Mouse (Mus musculus) right cerebral cortex, adult 2 months (tissue): Measurements from ENCODE around the gene Slc8a3.

Experiments used
- DNase-seq, 2 experiments: peaks; one replicate each; pipeline ENCODE4 v3.0.0; 2021 to 2022; ENCODE audit warnings: low spot score in 2 of 2

Slc8a3 gene

DNA sequence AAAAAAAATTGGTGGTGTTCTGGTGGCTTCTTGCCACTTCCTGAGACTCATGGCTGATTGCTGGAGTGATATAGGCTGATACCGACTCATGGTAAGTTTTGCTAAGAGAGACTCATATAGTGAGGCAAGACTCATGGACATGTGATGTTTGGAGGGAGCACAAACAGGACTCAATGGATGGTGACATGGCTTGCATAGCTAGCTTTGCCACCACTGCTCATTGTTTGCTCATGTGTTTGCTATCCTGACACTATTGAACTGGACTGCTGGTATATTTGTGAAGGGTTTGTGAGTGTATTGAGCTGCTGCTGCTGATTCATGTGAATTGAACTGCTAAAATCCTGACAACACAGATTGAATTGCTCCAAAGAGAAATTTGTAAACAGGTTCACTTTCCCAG, 95.8 kb downstream of the Slc8a3 start:
- no peak for DNase-seq

DNA sequence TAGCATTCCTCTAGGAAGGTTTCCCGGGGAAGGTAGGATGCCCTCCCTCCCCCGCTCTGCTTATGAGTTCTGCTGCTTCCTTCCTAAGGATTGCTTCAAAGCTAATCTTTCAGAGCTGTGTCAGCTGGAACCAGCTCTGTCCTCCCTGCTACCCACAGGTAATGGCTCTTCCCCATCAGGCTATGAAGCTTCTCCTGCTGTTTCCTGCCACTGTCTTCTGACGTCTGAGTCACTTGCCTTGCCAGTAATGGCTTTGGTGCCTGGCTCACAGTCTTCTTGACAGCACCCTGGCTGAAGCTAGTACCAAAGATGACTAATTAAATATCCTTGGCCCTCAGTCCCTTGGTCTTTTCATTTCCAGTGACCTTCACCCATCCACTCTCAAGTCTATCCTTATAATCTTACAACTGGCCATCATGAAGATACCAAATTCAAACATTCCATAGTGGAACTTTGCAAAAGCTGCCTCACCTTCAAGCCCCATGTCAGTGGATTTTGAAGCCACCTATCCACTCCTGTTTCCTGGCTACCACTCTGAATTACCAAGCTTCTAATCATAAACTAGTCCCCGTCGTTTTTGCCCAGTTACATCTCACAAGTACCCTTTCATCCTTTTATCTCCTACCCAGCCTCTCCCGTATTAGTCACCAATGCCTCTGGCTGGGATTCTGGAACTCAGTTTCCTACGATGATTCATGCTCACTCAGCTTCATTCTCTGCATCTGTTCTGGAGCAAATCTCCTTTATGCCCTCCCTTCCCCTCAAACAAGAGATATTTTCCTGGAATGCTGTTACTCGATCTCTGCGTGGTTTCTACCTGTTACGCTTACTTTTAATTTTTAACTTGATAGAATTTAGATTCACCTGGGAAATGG, 97.3 kb downstream of the Slc8a3 start:
- no peak for DNase-seq

DNA sequence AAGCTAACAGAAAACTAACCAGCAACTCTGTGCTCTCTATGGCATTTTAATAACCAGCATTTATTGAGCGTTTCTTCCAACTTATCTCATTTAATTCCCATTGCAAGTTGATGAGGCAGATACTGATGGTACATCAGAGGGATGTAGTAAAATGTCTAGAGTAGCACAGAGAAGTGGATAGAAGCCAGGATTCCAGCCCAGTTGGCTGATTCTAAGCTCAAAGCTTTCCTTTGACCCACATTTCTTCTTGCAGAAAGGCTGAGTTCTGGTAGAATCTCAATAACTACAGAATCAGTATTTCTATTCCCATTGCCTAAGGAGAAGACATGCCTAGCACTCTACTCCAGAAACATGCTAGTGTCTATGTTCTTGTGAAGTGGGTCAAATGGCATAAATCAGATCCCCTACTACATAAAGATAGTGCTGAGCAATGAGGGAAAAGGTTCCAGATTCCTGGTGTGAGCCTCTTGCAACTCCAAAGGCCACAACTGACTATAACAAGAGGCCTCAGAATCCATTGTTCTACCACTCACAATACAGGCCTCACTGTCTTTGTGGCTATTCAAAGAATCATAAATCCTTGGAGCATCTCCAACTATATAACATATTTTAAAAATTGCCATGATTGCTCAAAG, 99.1 kb downstream of the Slc8a3 start:
- no peak for DNase-seq

DNA sequence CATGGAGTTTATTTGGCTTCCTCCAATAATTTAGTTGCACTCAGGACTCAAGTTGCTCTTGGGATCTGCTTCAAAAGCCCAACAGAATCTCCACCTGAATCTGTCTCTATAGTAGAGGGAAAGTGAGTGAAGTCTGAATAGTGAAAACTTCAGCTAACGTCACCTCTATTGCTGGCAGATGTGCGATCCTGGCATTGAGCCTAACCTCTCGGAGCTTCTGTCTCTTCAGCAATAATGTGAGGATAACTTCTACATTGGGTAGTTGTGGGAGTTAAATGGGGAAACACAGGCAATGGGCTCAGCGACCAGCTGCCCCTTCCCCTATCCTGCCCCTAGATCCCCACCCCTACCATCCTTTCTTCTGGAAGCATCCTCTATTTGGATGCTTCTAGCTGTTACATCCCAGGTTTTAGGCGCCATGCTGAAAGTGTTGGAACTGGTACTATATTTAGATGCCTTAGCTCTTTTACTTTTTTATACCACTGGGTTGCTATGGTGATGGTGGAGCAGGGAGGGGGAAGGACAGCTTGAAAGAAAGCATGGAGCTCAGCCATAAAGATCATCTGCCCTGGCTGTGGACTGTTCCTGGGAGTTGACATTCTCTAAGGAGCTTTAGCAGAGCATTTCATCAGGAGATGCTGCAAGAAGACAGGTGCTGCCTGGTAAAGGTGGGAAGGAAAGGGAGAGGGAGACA, 105.1 kb downstream of the Slc8a3 start:
- peak; percentile 75 to 82 for DNase-seq

DNA sequence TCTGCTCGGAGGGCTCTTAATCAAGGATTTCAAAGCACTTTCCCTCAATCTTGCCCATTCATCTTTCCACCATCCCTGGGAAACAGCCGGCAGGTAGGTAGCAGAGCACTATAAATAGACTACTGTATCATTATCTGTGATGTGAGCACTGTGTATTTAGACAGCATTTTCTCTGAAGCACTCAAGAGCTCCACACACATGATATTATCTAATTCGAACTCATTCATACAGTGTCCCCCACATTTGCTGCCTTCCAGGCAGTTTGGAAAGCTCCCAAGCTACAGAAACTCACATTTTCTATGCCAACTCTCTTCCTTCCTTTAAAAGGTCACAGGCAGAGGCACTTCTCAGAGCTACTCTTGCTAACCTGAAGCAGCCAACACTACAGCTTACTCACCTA, 106.4 kb downstream of the Slc8a3 start:
- peak in 1 of 2 experiments; percentile 36 for DNase-seq

DNA sequence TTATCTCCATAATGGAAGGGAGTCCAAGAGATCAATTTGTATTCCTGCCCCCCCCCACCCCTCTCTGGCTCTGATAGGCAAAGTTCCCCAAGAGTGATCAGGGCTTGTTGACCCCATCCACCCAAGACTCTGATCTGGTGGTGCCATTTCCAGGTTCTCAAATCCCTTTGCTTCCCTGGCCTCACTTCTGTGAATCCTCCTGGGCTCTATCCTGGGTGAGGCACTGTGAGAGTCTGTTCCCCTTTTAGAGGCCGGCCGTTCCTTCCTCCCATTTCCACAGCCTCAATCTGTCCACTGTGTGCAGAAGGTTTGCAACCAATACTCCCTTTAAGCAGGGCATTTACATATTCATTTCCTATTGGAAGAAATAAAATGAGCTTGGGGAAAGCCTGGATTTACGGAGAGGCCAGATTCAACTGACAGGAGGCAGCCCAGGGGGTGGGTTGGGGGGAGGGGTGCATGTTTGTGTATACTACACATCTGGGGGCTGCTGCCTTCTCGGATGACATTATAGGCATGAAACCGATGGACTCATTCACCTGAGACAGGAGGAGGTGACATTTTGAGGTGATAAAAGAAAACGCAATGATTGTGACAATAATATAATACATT, 106.9 kb downstream of the Slc8a3 start:
- no peak for DNase-seq

DNA sequence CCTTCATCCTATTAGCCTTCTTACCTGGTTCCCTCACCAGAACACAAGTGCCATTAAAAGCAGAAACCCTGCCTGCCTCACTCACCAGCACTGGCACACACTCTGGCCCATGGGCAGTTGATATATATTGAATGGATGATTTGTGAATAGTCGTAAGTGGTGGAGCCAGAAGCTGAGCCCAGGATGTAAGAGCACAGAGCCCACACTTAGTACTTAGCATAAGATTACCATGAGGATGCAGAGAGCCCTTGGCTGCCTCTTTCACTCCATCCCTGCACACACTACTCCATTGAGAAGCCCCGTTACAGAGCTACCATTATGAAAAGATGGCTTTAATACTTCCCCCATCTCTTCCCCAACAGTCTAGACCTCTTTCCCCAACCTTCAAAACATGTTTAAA, 108.1 kb downstream of the Slc8a3 start:
- no peak for DNase-seq

DNA sequence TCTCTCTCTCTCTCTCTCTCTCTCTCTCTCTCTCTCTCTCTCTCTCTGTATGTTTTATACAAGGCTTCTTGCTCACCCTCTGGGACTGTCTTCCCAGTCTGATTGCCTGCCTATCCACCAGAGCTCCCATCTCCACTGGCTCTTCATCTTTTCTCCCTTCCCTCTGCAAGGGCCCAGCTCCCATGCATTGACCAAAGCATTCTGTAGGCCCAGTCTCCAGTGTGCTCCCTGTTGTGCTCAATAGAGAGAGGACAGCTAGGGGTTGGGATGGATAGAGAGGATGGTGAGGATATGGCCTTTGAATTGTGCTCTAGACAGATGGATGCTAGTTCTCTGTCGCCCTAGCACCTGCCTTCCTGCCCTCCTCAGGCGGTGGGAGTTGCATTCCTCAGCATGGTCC, 109.7 kb downstream of the Slc8a3 start:
- no peak for DNase-seq

DNA sequence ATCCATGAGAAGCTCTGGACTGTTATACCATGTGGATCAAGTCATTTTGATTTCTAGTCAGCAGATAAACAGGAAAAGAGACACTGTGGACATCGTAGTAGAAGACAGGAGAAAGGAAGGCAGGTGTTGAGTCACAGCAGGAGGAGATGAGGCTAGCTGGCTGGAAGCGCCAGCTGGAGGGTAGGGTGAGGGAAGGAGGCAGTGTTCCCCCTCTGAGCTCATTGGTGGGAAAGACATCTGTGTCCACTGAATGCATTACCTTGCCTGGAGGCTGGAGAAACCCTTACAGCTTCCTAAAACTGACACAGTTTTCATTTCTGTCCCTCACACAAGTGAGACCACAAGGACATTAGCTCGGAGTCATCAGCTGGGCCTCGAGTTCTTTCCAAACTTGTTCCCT, 113.6 kb downstream of the Slc8a3 start:
- DNase-seq: no peak

DNA sequence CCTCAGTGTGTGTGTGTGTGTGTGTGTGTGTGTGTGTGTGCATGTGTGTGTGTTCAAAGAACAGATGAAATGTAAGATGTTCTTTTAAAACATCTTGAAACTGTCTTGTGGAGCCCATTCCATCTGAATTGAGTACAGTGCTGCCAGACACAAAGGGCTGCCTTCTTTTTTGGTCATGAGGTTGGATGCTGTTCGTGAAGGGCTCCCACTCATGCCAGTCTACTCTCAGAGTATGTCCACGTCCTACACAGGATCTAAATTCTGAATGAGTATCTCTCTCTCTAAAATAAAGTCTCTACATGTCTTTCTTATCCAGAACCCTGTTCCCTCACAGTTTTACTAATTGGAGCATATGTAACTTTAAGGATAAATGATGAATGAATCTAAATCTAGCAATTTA, 124.4 kb downstream of the Slc8a3 start:
- DNase-seq: no peak

DNA sequence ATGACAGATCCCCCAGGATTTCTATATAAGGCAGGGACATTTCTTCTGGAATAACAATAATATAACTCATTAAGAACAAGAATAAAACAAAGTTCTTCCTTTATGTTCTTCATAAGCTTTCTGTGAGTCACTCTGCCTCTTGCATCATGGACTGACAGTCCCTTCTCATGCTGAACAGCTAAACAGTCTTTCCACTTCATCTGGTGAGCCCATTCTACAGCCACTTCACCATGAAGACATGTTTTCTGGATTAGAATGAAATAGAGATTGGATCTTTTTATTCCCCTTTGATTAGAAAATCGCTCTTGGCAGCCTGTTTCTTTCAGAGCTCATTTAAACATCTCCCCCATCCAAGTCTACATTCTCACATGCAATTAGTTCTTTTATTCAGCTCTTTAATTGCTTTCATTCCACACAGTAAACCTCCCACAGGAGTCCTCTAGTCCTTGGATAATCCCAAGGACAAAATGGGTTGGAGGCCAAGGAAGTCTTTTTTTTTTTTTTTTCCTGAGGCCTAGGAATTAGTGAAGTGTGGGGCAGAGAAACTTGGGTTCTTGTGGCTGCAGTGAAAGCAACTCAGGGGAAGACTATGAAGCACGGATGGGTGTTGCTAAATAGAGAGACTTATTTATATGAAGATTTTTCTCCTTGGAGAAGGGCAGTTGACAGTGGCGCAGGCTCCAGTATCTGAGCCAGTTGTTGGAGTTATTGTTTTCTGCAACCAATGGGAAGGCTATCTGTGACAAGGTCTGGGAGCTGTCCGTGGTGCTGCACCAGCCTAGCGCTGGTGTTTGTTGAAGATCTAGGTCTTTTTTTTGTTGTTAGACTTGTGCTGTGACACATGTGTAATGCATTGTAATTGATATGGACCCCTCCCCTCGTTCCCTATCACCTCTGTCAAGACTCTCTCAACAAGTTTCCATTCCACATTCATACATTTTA, 127.1 kb downstream of the Slc8a3 start:
- no peak for DNase-seq

DNA sequence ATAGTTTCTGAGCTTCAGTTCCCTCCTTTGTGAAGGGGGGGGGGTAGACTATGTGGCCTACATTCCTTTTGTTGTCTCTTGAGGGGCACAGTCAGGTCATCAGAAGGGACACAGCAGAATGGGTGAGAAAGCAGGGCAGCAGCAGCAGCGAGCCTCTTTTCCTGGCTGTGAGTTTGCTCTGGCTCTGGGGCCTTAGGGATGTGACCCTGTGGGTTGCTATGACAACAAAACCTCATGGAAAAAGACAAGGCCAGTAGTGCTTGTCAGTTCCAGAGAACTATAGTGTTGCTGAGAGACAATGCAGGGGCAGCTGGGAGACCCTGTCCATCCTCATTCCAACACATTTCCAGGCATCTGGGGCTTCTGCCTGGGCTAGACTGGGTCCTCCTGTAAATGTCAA, 129.8 kb downstream of the Slc8a3 start:
- DNase-seq: no peak

DNA sequence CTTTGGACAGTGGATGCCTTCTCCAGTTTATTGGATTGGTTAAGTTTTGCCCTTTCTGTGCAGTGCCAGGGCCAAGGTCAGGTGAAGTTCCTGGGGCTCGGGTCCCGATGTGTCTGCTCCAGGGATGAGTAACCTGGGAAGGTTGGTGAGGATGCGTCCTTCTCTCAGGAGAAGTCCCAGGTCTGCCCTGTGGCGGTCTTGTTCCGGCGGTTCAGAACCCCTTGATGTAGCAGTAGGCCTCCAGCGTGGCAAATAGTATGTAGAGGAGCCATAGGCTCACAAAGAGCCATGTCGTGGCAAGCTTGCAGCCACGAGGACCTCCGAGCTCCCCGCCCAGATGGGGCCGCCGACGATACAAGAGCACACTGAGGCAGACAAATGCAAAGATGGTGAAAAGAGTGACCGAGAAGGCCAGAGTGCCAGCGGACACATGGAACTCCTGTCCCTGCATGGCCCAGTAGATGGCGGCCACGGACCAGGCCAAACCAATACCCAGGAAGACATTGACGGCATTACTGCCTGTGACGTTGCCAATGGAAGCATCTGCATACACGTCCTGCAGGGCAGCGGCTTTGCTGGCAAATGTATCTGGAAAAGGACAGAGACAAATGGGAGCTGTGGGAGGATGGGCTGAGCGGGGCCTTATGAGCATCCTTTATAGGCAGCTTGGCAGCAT, 133.6 kb downstream of the Slc8a3 start:
- peak; percentile 82 to 86 for DNase-seq

DNA sequence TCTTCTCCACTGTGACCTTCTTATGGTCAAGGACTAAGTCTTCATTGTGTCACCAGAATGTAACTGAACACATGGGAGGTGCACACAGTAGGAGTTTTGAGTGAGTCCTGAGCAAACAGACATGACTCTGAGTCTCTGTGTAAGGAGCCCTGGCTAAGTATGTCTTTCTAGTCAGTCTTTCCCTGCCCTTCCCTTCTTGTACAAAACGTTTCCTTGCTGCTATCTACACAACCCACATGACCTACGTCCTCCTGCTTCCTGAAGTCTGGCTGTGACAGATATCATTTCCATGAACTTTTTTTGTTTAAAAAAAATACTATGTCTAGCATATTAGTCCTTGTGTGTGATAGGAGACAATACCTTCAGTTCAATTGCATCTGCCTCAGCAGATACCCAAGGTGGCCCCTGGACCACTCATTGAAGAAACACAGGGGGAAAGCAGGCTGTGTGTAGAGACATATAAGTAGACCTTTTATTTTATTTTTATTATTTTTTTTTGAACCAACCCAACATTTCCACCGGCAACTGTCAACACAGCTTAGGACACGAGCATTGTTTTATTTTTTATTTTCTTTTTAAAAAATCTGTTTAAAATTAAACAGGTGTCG, 135.4 kb downstream of the Slc8a3 start:
- DNase-seq: no peak

DNA sequence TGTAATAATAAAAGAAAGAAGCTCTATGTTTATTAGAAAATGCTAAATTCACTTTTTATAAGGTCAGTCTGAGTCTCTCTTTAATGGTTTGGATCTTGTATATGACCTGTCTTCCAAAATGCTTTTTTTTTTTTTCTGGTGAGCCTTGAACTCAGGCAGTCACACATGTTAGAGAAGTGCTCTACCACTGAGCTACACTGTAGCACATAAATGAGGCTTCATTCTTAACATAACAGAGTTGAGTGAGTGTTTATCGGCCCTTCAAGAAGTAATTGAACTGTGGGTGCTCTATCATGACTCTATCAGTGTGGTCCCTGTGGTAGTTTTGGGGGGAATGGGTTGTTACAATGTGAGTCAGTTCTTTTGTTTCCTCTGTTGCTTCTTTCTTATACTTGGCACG, 139.0 kb downstream of the Slc8a3 start:
- DNase-seq: no peak

DNA sequence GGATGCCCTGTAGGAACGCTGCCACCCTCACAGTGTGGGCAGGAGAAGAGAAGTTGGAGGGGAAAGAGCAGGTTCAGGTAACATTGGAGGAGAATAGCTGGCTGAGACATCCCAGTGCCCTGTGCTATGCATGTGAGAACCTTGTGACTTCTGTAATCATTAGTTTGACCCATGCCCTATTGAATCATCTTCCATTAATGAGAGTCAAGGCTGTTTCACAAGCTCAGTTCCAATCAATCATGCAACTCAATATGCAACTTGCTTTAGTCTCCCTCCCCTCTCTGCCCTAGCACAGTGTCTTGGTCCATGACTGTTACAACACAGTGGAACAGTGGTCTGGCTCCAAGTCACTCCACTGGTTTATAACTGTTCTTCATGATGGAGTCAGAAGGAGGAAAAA, 143.3 kb downstream of the Slc8a3 start:
- DNase-seq: no peak

DNA sequence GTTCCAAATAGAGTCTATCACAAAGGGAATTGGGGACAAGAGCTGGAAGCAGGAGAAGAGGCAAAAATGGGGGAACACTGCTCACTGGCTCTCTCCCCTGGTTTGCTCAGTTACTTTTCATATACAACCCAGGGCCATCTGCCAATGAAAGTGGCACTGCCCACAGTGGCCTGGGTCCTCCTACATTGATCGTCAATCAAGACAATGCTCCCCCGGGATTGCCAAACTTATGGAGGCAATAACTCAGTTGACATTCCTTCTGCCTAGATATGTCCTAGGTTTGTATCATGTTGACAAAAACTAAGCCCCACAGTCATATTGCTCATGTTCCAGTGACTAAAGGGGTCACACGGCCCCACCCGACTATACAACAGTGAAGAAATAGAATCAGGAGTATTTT, 144.0 kb downstream of the Slc8a3 start:
- no peak for DNase-seq

DNA sequence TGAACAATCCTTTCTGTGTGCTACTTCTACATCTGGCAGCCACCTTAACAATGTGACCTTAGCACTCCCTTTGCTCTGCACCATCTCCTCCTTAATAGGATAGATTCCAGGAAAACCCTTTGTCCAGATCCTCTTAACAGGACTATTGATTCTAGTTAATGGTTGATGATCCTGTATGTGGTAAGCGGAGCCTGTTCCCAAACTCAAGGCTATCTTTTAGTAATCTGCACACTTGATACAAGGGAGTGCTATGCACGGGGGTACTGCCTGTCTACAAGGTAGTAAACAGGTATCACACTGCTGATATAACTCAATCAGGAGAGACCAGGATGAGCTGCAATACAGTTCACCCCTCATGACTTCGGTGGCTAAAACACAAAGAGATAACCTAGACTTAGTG, 144.6 kb downstream of the Slc8a3 start:
- DNase-seq: no peak

DNA sequence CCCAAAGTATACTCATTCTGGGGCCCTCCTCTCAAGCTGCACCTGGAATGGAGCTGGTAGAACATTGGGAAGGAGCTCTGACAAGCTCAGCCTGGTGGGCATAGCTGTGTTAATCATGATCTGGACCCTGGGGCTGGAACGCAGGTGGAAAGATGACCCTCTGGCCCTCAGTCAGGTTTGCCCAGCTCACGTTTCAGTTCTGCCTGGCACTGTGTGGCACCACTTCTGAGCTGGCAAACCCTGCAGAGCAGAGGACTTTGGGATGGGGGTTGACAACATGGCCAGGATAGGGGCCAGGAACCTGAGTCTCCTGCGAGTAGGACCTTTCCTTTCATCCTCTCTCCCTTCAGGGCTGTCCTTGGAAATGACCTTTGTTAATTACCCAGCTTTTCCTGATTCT, 146.3 kb downstream of the Slc8a3 start:
- DNase-seq: no peak

DNA sequence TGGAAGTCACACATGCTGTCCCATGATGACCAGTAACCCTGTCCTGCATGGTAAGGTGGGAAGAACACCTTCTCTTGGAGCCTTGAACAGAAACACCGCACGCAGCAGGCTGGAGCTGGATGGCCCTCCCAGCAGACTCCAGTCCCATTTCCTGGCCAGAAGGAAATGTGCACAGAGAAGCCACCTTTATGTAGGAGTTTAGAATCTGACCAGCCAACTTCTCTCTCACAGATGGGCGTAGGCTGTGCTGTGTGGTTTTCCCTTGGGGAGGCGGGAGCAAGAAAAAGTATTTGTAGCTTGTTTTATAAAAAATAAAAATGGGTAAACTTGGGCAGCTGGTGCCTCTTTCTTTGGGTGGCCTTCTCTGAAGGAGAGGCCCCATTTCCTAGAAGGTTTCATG, 146.9 kb downstream of the Slc8a3 start:
- DNase-seq: peak; percentile 65 to 72
